Mouse (Mus musculus): ENCODE measurements at regions not wholly inside any gene's neighbourhood (a gene's known extent, or its start where the extent isn't known, plus 50 kb on each side); places are given as distances from the start of the nearest gene placed in this dataset.

DNA sequence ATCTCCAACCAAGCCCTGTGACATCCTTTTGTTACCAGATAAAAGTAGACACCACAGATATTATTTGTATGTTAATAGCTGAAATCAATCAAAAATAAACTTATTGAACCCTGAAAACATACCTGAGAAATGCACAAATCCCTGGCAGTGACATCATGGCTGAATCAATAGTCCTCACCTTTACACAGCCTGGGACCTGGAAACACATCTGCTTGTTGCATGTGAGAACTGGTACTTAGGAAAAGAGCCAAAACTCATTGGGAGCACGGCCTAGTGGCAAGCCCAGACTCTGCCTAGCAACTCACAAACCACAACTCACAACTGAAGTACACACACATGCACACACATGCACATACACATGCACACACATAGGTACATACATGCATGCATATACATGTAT, 330.9 kb downstream of the Rps6kc1 start:
- TF ChIP-seq CTCF (conservative IDR thresholded peaks at IDR 0.05; ENCODE audit: low read length) (no peak), POU5F1 (IDR thresholded peaks at IDR 0.05; ENCODE audit: borderline replicate concordance, low read length) (no peak)

Data from E14TG2a.4 (cell line).